Mouse (Mus musculus): ENCODE results near the gene Grid2. TPM values are rescaled to one million over a fixed set of nuclear protein-coding genes. Genes with fewer than 3 reads are reported as not detected.

Gene Grid2
- total RNA-seq, 2 experiments from 2014 or later = 13.5 to 17.8 TPM

DNA sequence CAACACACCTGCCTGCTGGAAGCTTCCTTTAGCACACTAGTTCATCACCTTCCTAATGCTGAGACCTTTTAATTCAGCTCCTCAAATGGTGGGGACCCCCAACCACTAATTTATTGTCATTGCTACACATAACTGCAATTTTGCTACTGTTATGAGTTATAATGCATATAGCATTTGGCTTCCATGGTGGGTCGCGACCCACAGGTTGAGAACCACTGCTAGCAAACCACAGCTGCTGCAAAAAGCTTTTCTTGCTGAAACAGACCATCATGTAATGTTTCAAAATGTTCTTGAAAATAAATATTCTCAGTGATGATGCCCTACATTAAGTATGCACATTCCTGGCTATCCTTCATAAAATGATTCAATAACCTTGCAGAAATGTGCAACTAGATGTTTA lies 1024.3 kb downstream of the Grid2 start:
- no peak for DNase-seq (ENCODE audit: extremely low spot score in 1 of 2, low spot score in 1 of 2)

DNA sequence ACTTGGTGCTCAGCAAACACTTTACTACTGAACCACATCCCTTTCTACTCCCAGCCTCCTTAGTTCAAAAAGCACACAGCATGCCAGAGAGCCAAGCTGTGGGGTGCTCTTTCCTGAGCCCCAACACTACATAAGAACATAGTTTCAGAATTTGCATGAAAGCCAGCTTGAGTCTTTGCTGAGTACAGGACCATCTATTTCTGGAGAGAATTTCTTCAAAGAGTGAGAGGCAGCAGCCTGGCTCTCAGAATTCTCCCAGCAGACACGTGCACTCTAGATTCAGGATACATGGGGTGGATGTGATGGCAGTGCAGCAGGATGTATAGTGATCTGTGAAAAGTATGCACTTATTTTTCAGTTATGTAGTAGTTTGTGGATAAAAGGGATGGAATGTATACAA lies 1038.1 kb downstream of the Grid2 start:
- no peak for DNase-seq (ENCODE audit: extremely low spot score in 1 of 2, low spot score in 1 of 2)

DNA sequence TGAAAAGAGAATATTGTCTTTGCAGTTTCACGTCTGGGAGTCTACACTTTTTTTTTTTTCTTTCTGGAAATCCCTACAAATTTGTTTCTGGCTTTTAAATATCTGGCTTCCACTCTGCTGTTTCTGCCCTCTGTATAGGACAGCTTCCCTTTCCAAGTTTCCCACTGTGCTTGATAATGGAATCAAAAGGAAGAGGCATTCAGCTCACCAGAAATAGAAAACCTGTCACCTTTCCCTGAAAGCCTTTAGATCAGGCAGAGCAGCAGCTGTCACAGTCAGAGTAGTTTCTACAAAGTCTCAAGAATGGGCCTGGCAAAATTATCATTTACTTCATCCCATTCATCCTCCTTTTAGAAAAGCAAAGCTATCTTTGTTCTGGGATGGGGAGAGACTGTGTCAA lies 1042.0 kb downstream of the Grid2 start:
- no peak for DNase-seq (ENCODE audit: extremely low spot score in 1 of 2, low spot score in 1 of 2)

DNA sequence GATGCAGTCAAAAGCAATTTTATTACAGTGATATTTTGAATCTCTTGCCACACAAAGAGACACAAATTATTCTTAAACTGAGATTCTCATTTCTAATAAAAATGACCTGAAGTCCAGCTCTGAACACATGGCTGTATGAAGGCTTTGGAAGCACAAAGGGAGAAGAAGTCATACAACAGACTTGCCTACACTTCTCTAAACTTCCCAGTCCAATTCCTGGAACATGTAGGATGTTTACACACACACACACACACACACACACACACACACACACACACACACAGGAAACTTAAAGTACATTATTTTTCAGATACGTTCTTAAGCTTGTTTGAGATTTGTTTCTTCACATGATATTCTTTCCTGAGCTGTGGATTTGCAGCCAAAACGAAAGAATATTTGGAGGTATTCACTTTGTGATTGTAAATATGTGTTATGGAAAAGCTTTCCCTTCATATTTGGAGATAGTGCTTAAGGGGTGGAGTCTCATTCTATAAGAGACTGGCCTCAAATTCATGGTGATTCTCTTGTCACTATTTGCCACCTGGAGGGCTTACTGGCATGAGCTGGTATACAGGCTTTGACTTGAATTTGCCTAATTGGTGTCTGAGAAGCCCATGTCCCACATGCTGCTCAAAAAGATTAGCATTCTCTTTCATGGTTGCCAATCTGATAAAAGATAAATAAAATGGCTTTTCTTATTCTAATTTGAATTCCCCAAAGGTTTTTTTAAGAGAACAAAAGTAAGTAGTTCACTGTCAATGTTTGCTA lies 1049.2 kb downstream of the Grid2 start:
- DNase-seq (ENCODE audit: extremely low spot score in 1 of 2, low spot score in 1 of 2) = no peak

DNA sequence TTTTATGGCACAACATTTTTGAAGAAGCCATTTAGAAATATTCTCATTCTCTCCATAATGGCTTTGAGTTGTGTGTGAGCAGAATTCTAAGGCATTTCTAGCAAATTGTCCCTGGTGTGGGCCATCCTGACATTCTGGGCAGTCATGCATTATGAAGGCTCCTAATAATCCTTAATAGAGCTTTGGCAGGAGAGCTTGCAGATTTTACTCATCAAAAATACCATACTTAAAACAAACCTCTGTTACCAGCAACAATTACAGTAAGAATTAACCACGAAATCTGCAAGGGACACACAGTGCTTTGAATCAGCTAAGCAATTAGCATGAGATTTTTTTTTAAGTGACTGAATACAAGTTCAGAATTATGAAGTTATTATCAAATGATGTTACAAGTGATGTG lies 1053.0 kb downstream of the Grid2 start:
- DNase-seq (ENCODE audit: extremely low spot score in 1 of 2, low spot score in 1 of 2) = no peak

DNA sequence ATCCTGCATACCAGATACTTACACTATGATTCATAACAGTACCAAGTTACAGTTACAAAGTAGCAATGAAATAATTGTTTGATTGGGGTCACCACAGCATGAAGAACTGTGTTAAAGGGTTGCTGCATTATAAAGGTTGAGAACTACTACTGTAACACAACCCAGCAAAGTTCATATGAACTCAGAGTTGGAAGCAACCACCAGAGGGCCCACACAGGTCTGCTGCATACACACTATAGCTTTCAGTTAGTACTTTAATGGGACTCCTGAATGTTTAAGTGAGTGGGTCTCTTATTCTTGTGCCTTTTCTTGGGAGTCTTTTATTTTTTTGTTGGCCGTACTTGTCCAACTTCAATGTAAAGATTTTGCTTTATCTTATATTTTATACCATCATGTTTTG lies 1057.5 kb downstream of the Grid2 start:
- DNase-seq (ENCODE audit: extremely low spot score in 1 of 2, low spot score in 1 of 2) = no peak

DNA sequence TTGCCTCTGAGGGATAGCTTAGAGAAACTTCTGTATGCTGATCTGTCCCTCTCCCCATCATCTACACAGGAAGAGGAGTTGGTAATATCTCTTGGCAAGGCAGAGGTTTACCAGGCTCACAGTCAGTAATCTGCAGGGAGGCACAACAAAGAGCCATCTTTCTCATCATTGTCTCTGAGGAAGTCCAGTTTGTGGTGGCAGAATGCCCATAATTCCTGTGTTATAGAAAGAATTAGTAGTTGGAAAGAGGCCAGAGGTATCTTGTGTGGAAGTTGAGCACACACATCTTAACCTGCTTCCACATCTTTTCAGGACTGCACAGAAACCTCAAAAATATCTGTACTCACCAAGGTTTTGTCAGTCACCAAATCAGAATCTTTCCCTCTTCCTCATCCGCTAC lies 1071.3 kb downstream of the Grid2 start:
- no peak for DNase-seq (ENCODE audit: extremely low spot score in 1 of 2, low spot score in 1 of 2)

DNA sequence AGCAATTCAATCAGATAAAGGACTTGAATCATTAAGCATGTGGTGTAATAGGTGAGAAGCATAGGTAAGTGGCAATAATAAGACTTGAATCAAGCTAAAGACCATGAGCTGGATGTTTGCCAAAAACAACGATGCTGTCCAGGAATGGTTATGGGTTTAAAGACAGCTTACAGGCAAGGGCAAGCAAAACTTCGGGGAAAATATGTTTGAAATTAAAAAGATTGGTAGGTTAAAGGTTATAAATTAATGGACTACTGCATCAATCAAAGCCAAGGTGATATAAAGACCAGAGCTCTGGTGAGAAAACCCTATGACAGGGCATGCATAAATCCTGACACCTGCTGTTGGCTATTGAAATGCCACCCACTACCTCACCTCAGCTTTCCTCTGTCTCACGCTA lies 1072.2 kb downstream of the Grid2 start:
- no peak for DNase-seq (ENCODE audit: extremely low spot score in 1 of 2, low spot score in 1 of 2)

DNA sequence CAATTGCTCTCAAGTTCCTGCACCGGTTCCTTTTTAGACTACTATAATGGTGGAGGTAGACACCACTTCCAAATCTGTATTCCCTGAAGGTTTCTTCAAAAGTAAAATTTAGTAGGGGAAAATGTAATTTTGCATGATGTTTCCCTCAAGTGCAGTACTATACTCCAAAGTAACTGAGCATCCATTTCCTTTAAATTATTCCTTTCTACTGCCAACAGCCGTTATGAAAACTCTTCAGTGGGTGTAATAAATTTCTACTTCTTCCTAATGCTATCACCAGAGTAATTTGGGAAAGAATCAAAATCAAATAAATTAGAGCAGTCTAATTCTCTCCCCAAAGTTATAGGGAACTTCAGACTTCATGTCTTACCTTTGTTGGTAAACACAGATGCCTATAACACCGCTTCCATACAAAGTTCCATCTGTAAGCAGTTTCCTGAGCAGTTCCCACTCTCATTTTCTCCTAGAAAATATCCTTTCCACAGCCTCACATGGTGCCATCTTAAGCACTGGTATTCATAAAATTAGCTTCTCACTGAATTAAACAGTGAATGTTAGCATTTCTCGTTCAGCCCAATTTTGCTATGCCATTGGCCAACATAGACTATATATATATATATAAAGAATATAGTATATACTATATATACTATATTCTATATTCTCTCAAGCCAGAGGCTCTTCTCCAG lies 1142.9 kb downstream of the Grid2 start:
- no peak for DNase-seq (ENCODE audit: extremely low spot score in 1 of 2, low spot score in 1 of 2)

DNA sequence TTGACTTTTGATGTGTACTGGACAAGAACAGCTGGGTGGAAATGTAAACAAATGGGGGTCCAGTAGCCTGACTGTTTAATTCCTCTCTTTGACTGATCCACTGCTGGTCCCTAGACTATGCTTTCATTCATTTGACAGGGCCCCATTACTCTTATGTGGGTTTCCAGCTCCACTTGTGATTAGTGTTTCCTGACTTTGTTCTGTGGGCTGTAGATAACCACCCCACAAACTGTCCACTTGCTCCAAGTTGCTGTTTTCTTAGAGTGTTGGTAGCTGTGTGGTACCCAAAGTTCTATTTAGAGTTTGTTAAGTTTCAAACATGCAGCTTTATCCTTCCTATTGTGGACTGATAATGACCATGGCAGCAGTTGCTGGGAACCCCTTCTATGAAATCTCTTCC lies 1172.0 kb downstream of the Grid2 start:
- no peak for DNase-seq (ENCODE audit: extremely low spot score in 1 of 2, low spot score in 1 of 2)

DNA sequence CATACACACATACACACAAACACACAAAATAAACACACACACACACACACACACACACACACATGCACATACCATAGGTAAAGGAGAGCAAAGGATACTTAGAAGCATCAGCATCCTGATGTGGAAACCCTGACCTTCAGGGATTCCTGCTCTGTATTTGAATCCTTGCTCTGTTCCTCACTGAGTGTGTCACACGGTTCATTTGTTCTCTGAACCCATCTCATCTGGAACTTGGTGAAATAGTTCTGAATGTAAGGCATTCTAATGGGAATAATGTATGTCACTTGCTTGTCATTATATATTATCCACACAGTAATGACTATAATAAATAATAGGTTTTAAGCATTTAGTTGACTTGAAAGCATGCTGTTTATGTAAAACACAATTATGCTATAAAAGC lies 1173.2 kb downstream of the Grid2 start:
- no peak for DNase-seq (ENCODE audit: extremely low spot score in 1 of 2, low spot score in 1 of 2)

DNA sequence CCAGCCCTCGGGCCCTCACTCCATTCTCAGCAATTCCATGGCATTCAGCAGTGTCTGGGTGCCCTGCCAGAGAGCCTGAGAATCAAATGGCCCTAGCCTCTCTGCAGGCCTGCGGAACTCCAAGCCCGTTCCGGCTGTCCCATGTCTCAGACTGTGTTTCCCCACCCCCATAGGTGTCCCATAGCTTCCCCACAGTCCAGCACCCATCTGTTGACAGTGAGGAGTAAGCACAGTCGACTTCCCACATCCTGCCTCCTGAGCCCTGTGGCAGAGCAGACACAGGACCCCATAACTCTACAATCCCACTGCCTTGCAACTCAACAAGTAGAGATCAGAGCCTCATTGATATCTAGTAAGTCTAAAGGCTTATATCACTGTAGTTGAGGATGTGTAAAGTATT lies 1192.5 kb downstream of the Grid2 start:
- DNase-seq (ENCODE audit: extremely low spot score in 1 of 2, low spot score in 1 of 2) = no peak

DNA sequence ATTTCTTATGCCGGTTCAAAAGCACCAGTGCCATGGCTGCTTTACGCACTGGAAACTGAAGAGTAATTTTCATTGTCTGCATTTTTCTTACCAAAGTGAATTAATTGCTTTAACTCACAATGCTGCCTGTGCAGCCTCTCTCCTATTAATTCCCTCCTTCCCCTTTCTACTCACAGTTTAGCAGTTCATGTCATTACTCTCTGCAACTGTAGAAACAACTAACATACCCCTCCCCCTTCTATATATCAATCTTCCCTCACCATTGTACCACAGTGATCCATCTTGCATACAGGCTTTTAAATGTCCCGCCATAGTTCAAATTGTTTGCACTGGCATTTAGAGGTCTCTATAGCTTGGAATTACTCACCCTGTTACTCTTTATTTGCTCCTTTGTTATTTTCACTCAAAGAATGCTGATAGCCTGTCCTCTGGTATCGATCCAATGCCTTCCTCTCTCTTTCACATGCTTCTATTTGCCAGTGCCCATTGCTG lies 1193.2 kb downstream of the Grid2 start:
- no peak for DNase-seq (ENCODE audit: extremely low spot score in 1 of 2, low spot score in 1 of 2)

DNA sequence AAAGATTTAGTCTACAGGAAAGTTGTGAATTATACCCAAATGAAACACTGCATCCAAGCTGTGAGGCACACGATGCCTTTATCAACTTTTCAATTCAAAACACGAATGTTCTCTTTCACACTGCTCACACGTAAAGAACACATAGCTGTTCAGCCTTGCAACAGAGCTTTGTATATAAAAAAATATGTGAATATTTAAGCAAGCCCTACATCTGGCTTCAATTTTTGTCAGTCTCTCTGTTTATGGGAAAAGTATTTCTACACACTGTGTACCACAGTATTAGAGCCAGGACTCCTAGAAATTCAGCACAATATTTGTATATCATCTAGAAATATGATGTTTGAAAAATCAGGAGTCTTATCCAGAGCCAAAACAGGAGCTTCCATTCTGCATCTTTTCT lies 1195.1 kb downstream of the Grid2 start:
- no peak for DNase-seq (ENCODE audit: extremely low spot score in 1 of 2, low spot score in 1 of 2)

DNA sequence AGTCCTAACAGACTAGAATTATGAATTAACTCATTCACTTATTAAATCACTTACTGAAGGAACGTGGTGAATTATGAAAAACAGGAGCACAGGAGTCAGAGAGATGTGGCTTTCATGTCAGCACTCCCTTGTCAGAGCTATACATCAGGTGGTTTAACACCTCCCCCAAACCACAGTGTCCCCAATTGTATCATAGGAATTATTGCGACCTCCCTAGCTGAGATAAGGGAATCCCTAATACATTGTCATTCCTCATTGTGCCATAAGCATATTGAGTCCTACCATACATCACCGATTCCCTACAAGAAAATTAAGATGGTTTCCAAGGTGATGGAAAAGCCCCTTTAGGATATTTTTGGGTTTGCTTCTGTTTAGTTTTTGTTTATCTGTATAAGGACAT lies 1224.2 kb downstream of the Grid2 start:
- DNase-seq (ENCODE audit: extremely low spot score in 1 of 2, low spot score in 1 of 2) = no peak

DNA sequence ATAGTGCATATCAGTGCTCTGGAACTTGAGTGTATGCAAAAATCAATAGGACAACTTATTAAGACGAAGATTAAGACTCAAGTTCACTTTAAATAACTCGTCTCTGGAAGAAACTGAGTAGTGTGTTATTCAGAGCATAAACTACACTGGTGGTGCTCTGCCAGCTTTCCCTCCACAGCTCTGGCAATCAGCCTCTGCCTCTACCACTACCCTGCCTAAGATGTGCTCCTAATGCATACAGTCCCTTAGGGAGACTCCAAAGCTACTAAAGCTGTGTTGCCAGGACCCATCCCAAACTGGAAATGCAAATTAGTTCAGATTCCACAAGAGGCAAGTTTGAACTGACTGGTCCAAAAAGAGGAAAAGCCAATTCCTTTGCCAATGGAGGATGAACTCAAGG lies 1224.9 kb downstream of the Grid2 start:
- DNase-seq (ENCODE audit: extremely low spot score in 1 of 2, low spot score in 1 of 2) = no peak

DNA sequence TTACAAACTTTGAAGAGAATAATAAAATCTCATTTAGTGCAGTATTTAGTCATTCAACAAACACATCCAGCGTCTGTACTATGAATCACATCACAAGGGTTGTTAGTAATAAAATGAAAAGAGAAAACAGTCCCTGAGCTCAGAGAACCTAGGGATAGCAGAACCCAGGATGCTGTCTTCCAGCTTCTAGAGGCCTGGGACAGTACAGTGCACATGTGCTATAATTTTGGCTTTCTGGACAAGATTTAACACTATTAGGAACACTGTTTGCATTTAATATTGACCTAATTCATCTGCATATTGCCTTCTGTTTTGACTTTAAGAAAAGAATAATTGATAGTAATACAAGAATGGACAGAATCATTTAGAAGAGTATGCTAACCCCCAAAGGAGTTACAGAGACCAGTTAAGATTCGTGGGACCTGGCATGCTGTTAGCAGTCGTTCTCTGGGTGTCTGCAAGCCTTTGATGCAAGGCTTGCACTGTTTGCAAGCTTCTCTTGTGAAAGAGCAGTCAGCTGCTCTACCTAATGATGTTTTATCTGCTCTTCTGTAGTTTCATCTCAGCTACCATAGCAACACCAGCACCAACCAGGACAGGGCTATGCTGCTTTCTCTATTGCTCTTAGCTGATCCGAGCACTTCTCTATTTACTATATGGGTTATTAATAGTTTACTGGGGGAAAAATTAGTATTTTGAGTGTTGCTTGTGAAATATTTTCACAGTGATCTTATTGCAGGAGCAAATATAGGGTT lies 1234.8 kb downstream of the Grid2 start:
- DNase-seq (ENCODE audit: extremely low spot score in 1 of 2, low spot score in 1 of 2) = no peak

DNA sequence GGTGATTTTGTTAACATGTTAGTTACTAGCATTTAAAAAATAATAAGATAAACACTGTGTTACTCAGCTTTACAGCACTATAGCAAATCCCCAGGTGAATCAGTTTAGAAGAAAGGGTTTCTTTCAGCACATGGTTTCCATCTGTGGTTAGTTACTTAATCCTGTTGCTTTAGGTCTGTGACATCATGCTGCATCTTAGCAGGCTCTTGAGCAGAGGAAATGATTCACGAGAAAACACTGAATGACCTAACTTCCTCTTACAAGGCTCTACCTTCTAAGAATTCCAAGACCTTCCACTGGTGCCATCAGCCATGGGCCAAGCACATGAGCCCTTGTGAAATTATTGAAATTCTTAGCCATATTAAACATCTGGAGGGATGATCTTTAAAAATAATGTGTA lies 1248.7 kb downstream of the Grid2 start:
- DNase-seq (ENCODE audit: extremely low spot score in 1 of 2, low spot score in 1 of 2) = no peak

DNA sequence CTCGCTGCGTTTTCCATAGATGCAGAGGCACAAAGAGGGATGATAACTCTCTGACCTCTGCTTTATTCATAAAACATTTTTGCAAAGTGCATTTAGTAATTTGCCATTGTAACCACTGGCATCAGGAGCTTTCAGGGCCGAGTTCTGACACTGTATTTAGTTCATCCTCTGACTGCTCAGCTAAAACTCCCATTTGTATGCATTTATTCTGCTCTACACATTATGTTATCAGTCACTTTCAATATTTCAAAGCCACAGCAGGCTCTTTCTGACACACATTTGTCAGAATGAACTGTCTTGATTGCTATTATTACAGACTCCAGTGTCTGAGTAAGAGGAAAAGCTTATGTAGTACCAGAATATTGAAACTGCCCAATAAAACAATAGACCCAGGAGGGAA lies 1286.5 kb downstream of the Grid2 start:
- DNase-seq (ENCODE audit: extremely low spot score in 1 of 2, low spot score in 1 of 2) = no peak

DNA sequence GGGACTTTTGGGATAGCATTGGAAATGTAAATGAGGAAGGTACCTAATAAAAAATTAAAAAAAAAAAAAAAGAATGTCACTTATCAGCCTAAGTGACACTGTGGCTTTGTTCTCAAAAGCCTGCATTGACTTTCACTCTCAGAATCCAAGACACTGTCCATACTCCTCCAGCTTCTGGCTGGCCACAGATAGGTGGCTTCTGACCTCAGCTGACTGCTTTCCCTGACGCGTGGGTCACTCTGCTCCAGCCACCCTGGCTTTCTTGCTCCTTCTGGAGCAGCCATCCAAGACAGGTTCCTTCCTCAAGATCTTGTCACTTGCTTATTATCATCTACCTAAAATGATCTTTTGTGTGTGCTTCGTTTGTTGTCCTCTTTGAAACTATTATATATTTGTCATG lies 1298.0 kb downstream of the Grid2 start:
- no peak for DNase-seq (ENCODE audit: extremely low spot score in 1 of 2, low spot score in 1 of 2)

DNA sequence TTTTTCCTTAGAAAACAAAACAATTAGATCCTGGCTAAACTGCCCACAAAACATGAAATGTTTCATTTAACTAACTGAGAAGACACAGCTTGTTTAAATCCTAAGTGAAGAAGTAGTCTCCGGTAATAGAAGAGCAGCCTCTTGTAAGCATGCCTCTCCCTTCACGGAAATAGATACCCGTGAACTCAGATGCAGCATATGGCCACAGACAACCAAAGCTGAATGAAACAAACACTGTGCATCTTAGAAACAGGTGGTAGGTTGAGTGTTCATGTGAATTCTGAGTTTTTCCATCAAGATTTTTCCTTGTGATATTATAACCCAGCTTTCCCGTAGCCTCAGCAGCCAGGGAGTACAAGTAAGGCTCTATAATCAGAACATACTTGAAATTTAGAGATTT lies 1299.5 kb downstream of the Grid2 start:
- no peak for DNase-seq (ENCODE audit: extremely low spot score in 1 of 2, low spot score in 1 of 2)
